Mouse (Mus musculus) intestine, postnatal 0 days (tissue): ENCODE results near the gene Mapk3. TPM values are rescaled to one million over a fixed set of nuclear protein-coding genes. Genes with fewer than 3 reads are reported as not detected.
A peak's percentile ranks its signal among the peaks of the same experiment; 100 is the strongest.

Experiments
- ATAC-seq: fragments of 200-750 bp; cut with Nextera tagmentation; 2 replicates; pipeline ENCODE4 v1.8.0; 2017; ENCODE audit warnings: mild to moderate bottlenecking, moderate TSS enrichment, moderate library complexity
- H3K27ac ChIP-seq: fragments of 300-500 bp; sonication (generic); 2 replicates; pipeline ENCODE4 v1.5.1; 2014; ENCODE audit warnings: mild to moderate bottlenecking, low read depth, low read length, moderate library complexity
- H3K27me3 ChIP-seq: fragments of 300-500 bp; sonication (generic); replicated peaks from 2 replicates; pipeline ENCODE4 v1.6.1; 2014; ENCODE audit warnings: low read length, mixed read lengths; ENCODE audit not compliant: control insufficient read depth, insufficient read depth
- H3K36me3 ChIP-seq: fragments of 300-500 bp; sonication (generic); 2 replicates; pipeline ENCODE4 v1.6.1; 2014; ENCODE audit warnings: mild to moderate bottlenecking, moderate library complexity; ENCODE audit not compliant: control insufficient read depth, insufficient read depth
- H3K4me1 ChIP-seq: fragments of 300-500 bp; sonication (generic); replicated peaks from 2 replicates; pipeline ENCODE4 v1.6.1; 2014; ENCODE audit warnings: antibody characterized with exemption, low read length, mixed read lengths; ENCODE audit not compliant: control insufficient read depth, insufficient read depth
- H3K4me2 ChIP-seq: fragments of 300-500 bp; sonication (generic); replicated peaks from 2 replicates; pipeline ENCODE4 v1.6.1; 2014; ENCODE audit warnings: low read depth, mild to moderate bottlenecking, moderate library complexity
- H3K4me3 ChIP-seq: fragments of 300-500 bp; sonication (generic); 2 replicates; pipeline ENCODE4 v1.5.1; 2014; ENCODE audit warnings: low read depth, low read length
- H3K9ac ChIP-seq: fragments of 300-500 bp; sonication (generic); 2 replicates; pipeline ENCODE4 v1.6.1; 2014; ENCODE audit warnings: mild to moderate bottlenecking, low read depth, low read length
- H3K9me3 ChIP-seq: fragments of 300-500 bp; sonication (generic); 2 replicates; pipeline ENCODE4 v1.6.1; 2016; ENCODE audit warnings: mixed run types; ENCODE audit not compliant: control insufficient read depth
- CTCF ChIP-seq: sonication (generic); IDR thresholded peaks from 2 replicates; pipeline ENCODE4 v1.5.1; 2016; ENCODE audit warnings: low read depth, mild to moderate bottlenecking, control low read depth, antibody characterized with exemption, moderate library complexity
- WGBS: fragments of 180-500 bp; shearing (Covaris S2); extraction: QIAGEN DNeasy Blood & Tissue Kit; methylation state at CpG from one replicate; pipeline ENCODE4 v1.1.7; 2014; 5-methylcytosine and 5-hydroxymethylcytosine counted together
- polyA plus RNA-seq: library from polyadenylated mRNA; unstranded; fragments of >200 nt; fragmentation: Nextera tagmentation; extraction: Ambion mirVana; gene quantifications from 2 replicates; pipeline ENCODE4 v1.2.1, GENCODE M21; 2015

Gene Mapk3
- polyA plus RNA-seq, 1 experiment from 2014 or later, result 131 TPM

DNA sequence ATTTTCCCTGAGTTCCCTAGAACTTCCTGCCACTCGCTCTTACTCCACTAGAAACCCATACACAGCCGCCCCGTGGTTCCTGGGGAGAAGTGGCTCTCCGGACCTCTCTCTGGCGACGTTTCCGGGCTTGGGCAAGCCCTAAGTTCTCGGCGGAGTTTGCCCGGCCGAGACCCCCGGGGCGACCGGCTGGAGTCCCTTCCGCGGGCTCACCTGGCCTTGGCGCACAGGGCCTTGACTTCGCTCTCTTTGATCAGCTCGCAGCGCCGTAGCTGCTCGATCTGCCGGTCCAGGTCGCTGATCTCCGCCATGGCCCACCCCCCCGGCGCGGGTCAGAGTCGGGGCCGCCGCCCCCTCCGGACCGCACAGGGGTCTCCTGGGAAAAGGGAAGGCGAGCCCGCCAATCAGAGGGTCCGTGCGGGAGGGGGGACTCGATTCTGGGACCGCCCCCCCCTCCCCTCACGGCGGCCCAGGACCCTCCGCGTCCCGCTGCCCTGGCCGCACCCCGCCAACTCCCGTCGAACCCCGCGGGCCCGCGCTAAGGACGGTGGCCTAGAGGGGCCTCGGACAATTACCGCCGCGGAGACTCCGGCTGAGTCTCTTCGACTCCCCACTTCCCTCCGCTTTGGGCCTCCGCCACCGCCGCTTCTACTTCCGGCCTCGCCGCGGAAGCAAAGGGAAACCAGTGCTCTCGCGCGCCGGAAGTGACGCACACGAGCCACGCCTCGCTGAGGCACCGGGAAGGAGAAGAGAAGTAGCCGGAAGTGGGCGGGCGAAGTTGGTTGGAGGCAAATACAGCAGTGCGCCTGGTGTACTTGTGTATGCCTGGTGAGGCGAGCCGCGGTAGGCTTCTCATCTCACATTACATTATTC is 32.7 kb downstream of the Mapk3 start, which contains the start of gene Ppp4c:
Gene Ppp4c, minus strand, starts transcription at position 646 of the 870 bp plus-strand sequence.
- H3K27me3 ChIP-seq, result no peaks in the 10 kb centered on the region
- WGBS, result under 1% methylated on average over 66 of the region's 83 CpGs
- 0 out of 2 replicates have a peak, but pooled peaks have one; percentile 6 for TF ChIP-seq CTCF
- peaks cover 3% of the 10 kb centered on the region; the same call in 1 of the 2 replicates for H3K4me1 ChIP-seq
- H3K9me3 ChIP-seq, result no peaks in the 10 kb centered on the region
- H3K9ac ChIP-seq, result peak within 1 kb of the TSS; percentile 92
- H3K4me3 ChIP-seq, result peak within 1 kb of the TSS; percentile 86
- ATAC-seq, result peak; percentile 91
- H3K4me2 ChIP-seq, result peak within 1 kb of the TSS; percentile 71
- peak within 1 kb of the TSS; percentile 97 for H3K27ac ChIP-seq
- peaks cover 53% of the 10 kb centered on the region for H3K36me3 ChIP-seq

DNA sequence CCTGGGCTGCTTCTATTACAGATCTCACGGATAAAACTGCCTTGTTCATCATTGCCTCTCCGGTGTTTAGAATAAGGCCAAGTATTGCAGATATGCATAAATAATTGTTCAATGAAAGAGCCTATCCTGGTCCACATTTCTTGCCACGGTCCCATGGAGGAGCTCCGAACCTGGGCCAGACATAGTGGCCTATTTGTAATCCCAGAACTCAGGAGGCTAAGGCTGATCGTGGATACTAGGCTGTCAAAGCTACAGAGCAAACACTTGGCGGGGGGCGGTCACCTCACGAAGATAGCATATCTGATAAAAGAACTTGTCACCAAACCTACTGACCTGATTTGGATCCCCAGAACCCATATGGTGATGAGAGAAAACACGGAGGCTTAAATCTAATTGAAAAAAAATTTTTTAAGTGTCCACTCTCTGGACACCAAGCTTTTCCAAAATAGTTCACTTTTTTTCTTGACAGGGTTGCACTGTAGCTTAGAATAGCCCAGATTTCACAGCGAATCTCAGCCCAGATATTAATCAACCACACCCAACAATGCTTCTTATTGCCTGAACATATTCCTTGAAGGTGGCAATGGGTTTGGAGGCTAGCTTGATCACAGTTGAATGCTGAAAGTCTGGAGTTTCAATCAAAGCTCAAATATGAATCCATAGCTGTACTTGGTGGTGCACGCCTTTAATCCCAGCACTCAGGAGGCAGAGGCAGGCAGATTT is 33.5 kb downstream of the Mapk3 start:
- Histone ChIP-seq H3K36me3 (peaks cover 50% of the 10 kb centered on the region), H3K9me3 (no peaks in the 10 kb centered on the region), H3K4me3 (peak overlapping the region; percentile 86), H3K27me3 (no peaks in the 10 kb centered on the region), H3K4me2 (peak overlapping the region; percentile 71), H3K27ac (0 out of 2 replicates have a peak overlapping the region, but pooled peaks have one; percentile 97), H3K4me1 (peaks cover 3% of the 10 kb centered on the region; the same call in 1 of the 2 replicates), H3K9ac (0 out of 2 replicates have a peak overlapping the region, but pooled peaks have one; percentile 92)
- 15% methylated on average over 11 of the region's 11 CpGs for WGBS
- ATAC-seq, result no peak
- no peak for TF ChIP-seq CTCF

DNA sequence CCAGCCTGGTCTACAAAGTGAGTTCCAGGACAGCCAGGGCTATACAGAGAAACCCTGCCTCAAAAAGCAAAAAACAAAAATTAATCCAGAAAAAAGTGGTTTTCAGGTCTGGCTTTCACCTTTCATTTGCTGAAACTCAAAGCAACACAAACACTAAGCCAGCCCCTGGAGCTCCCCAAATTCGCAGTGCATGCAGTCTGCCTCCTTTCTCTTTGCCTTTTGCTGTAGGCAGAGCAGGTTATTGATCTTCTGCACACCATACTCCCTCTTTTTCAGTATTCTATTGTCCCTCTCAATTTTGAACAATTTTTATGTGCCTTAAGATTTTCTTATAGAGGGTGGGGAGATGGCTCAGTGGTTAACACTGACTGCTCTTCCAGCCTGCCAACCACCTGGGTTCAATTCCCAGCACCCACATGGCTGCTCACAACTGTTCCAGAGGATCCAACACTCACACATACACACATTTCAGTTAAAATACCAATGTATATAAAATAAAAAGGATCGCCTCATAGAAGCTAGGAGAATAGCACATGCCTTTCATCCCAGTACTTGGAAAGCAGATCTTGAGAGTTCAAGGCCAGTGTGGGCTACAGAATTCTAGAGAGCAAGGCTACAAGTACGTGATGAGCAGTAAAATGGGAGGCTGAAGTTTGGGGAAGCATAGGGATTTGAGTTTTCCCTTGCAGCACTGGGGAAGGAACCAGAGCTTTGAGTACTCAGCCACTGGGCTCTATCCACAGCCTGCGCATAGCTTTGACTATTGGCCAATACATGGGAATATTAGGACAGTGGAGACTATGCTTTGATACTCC is 34.3 kb downstream of the Mapk3 start:
- Histone ChIP-seq H3K36me3 (peaks cover 42% of the 10 kb centered on the region), H3K9ac (no peak overlapping the region), H3K9me3 (no peaks in the 10 kb centered on the region), H3K4me3 (no peak overlapping the region), H3K4me1 (peaks cover 3% of the 10 kb centered on the region; the same call in 1 of the 2 replicates), H3K27me3 (no peaks in the 10 kb centered on the region), H3K27ac (no peak overlapping the region), H3K4me2 (no peak overlapping the region)
- 64% methylated on average over 4 of the region's 4 CpGs for WGBS
- TF ChIP-seq CTCF, result no peak
- no peak for ATAC-seq

DNA sequence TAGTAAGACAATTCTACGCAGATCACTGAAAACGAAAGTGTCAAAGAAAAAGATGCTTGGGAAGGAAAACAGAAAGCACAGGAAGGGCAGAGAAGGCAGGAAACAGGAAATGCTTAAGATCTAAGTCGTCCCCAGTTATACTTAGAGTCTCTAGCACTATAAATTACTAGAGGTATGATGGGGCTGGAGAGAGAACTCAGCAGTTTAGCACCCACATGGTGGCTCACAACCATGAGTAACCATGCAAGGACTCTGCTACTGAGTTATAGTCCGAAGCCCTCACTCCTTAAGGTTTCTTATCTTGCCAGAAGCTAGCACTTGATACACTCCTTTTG is 34.8 kb downstream of the Mapk3 start:
- 69% methylated on average over 4 of the region's 4 CpGs for WGBS
- Histone ChIP-seq H3K9me3 (no peaks in the 10 kb centered on the region), H3K4me3 (no peak overlapping the region), H3K27ac (no peak overlapping the region), H3K9ac (no peak overlapping the region), H3K27me3 (no peaks in the 10 kb centered on the region), H3K4me2 (no peak overlapping the region), H3K4me1 (peaks cover 3% of the 10 kb centered on the region; the same call in 1 of the 2 replicates), H3K36me3 (peaks cover 37% of the 10 kb centered on the region)
- no peak for ATAC-seq
- TF ChIP-seq CTCF, result no peak

DNA sequence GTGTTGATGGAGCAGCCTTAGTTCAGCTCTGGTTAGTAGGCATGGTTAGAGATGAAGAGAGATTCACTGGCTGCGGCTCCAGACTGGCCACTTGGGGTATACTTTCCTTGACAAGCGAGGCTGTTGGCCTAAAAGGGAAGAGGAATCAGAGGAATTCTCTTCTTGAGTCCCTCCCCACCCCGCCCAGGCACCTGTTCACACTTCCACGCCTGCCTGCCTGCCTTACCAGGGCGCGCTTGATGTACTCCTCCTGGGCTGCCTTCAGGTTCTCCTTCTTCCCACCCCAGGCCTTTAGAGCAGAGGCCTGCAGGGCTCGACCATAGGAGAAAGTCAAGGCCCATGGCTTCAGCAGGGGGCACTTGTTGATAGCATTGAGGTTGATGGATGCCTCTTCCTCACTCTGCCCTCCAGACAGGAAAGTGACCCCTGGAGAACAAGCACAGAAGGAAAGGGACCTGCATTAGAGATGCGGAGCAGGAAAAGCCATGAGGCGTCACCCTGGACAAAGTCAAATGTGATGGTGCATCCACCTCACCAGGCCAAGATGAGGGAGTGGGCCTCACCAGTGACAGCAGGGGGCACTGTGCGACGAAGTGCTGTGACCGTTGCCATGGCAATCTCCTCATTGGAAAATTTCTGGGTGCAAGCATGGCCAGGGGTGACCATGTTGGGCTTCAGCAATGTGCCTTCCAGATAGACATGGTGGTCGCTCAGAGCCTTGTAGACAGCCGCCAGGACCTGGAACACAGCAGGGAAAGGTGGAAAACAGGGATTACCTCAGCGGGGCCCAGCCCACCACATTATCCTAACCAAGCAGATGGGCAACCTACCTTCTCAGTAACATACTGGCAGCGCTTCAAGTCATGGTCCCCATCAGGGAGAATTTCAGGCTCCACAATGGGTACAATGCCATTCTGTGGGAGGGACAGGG is 36.3 kb downstream of the Mapk3 start:
- no peak overlapping the region for H3K4me3 ChIP-seq
- no peaks in the 10 kb centered on the region for H3K9me3 ChIP-seq
- H3K27me3 ChIP-seq, result no peaks in the 10 kb centered on the region
- H3K36me3 ChIP-seq, result peaks cover 27% of the 10 kb centered on the region
- H3K4me1 ChIP-seq, result peaks cover 7% of the 10 kb centered on the region; the same call in 1 of the 2 replicates
- 75% methylated on average over 16 of the region's 16 CpGs for WGBS
- TF ChIP-seq CTCF, result peak; percentile 34; the same call in 1 of the 2 replicates
- H3K9ac ChIP-seq, result no peak overlapping the region
- ATAC-seq, result no peak
- H3K4me2 ChIP-seq, result no peak overlapping the region
- no peak overlapping the region; the same call in 1 of the 2 replicates for H3K27ac ChIP-seq
